Mouse (Mus musculus): ENCODE measurements around the gene Rcn3.

DNA sequence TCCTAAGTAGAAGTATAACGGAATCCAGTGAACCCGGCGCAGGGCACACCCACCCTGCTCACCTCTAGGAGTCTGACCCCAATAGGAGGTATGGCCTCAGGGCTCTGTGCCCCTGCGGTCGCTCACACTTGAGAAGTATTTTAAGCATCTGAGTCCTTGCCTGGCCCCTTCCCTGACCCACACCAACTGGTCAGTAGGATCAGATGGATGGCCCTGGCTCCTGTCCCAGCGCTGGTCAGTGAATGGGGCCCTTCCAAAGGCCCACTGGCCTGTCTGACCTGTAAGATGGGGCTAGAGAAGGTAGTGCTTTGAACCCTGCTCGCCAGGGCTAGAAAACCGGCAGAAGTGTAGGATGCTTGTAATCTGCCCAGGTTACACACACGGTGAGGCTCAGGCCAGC lies 51.2 kb downstream of the Rcn3 start:
- TF ChIP-seq POLR2A (IDR thresholded peaks at IDR 0.05; ENCODE audit: borderline replicate concordance, extremely low read depth, low read depth, low read length) (no peak), CTCF (IDR thresholded peaks at IDR 0.05; ENCODE audit: insufficient read depth, low read length) (no peak)

All from lung, adult 2 months (tissue).